Mouse (Mus musculus): ENCODE measurements around the gene Trpm8. TPM values are rescaled to one million over a fixed set of nuclear protein-coding genes. Genes with fewer than 3 reads are reported as not detected.

Gene Trpm8
- polyA plus RNA-seq, 1 experiment from 2014 or later = not detected

DNA sequence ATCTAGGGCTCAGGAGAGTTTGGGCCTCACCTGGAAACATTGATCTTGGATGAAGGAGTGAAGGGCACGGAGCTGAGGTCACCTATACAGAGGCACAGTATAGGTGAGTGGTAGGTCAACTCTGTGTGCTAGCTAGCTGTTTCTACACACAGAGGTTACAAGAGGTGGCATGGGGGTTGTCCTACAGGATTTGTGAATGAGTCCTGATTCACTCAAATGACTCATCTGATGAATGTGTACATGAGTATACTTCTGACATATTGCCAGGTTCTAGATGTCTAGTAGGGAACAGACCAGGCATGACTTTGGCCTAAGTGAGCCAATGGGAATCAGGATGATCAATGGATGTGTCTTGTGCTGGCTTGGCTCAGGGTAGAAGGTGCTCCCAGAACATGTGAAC lies 39.8 kb downstream of the Trpm8 start:
- Histone ChIP-seq H3K4me3 (no peak overlapping the region), H3K9me3 (no peaks in the 10 kb centered on the region), H3K4me2 (no peak overlapping the region), H3K4me1 (no peaks in the 10 kb centered on the region), H3K27ac (no peak overlapping the region), H3K36me3 (no peaks in the 10 kb centered on the region), H3K27me3 (no peaks in the 10 kb centered on the region), H3K9ac (no peak overlapping the region)
- ATAC-seq (ENCODE audit: insufficient number of reproducible peaks, low FRiP score, low TSS enrichment, low read depth) = no peak
- 74% methylated on average over 1 of the region's 1 CpGs for WGBS

- Histone ChIP-seq H3K36me3 (no peaks in the 10 kb centered on the region), H3K4me1 (no peaks in the 10 kb centered on the region), H3K9me3 (no peaks in the 10 kb centered on the region), H3K9ac (no peak overlapping the region), H3K27me3 (no peaks in the 10 kb centered on the region), H3K4me2 (no peak overlapping the region), H3K27ac (no peak overlapping the region), H3K4me3 (no peak overlapping the region)
- WGBS = 76% methylated on average over 6 of the region's 6 CpGs
- no peak for ATAC-seq (ENCODE audit: insufficient number of reproducible peaks, low FRiP score, low TSS enrichment, low read depth)
Measured at GRCm38 (mm10) chr1:88318531-88319060, 41.1 kb downstream of the Trpm8 start.

DNA sequence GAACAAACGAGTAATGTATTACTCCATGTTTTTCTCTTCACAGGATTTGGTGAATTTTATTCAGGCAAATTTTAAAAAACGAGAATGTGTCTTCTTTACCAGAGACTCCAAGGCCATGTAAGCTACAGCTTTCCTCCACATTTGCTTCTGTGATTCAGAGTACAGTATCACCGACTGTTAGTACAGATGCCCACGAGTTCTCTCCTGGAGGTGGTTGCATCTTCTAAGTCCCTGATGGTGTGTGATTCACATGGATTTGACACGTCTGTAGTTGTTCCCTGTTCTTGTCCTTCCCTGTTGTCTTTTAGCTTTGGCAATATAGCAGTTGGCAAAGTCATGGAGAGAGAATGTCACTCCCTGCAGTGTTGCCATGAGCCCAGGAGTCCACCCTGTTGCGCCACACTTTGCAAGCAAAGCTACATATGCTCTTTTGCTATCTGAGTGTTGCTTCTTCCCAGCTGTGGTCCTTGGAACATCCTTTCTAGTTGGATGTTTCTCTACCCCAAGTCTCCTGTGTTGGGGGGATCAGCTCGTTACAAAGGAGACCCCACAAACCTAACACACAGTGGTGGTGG lies 43.4 kb downstream of the Trpm8 start:
- H3K27ac ChIP-seq = no peak overlapping the region
- H3K9ac ChIP-seq = no peak overlapping the region
- H3K4me1 ChIP-seq = no peaks in the 10 kb centered on the region
- no peak for ATAC-seq (ENCODE audit: insufficient number of reproducible peaks, low FRiP score, low TSS enrichment, low read depth)
- WGBS = 70% methylated on average over 7 of the region's 7 CpGs
- no peaks in the 10 kb centered on the region for H3K36me3 ChIP-seq
- H3K9me3 ChIP-seq = no peaks in the 10 kb centered on the region
- no peak overlapping the region for H3K4me2 ChIP-seq
- no peaks in the 10 kb centered on the region for H3K27me3 ChIP-seq
- H3K4me3 ChIP-seq = no peak overlapping the region

GRCm38 (mm10) chr1:88322146-88322545 lies 44.7 kb downstream of the Trpm8 start:
- no peak overlapping the region for H3K4me3 ChIP-seq
- H3K4me1 ChIP-seq = no peaks in the 10 kb centered on the region
- no peaks in the 10 kb centered on the region for H3K9me3 ChIP-seq
- H3K27ac ChIP-seq = no peak overlapping the region
- no peaks in the 10 kb centered on the region for H3K27me3 ChIP-seq
- H3K36me3 ChIP-seq = no peaks in the 10 kb centered on the region
- no peak overlapping the region for H3K9ac ChIP-seq
- no peak overlapping the region for H3K4me2 ChIP-seq
- no peak for ATAC-seq (ENCODE audit: insufficient number of reproducible peaks, low FRiP score, low TSS enrichment, low read depth)

DNA sequence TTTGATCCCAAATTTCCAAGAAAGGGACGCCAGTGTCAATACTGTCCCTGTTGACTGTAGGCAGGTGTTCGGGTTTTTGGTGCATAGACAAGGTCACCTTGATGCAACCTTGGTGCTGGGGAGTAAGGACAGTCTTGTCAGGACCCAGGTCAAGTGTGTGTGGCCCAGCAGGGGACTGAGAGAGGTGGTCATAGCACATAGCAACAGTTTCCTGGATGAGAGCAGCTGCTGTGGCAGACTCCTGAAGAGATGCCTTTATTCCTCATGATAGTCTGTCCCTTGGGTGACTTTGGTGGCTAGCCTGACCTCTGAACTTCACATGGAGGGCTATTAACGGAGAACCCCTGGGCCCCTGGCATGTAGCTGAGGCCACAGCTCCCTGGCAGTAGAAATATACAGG lies 45.6 kb downstream of the Trpm8 start:
- no peak overlapping the region for H3K4me2 ChIP-seq

DNA sequence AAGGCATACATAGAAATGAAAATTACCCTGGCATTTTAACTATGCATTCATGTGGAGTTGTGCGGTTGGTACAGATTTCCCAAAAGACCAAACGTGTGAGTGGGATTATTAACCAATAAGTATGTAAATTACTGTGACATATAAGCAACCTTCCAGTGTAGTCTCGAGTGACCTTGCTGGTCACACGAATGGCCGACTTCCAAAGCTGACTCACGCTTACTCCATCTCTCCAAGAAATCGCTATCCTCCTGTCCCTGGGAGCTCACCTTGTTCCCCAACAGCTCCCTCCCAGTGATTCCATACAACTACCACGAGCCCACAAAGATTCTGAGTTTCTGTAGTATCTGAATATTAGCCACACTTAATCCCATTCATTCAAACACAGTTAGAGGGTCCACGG lies 62.0 kb downstream of the Trpm8 start:
- Histone ChIP-seq H3K9ac (no peak overlapping the region), H3K4me2 (no peak overlapping the region), H3K27me3 (no peaks in the 10 kb centered on the region), H3K4me3 (no peak overlapping the region), H3K4me1 (no peaks in the 10 kb centered on the region), H3K9me3 (no peaks in the 10 kb centered on the region), H3K36me3 (no peaks in the 10 kb centered on the region), H3K27ac (no peak overlapping the region)
- ATAC-seq (ENCODE audit: insufficient number of reproducible peaks, low FRiP score, low TSS enrichment, low read depth) = no peak
- 80% methylated on average over 9 of the region's 9 CpGs for WGBS

More for the DNA sequence above, 45.6 kb downstream of the Trpm8 start:
- ATAC-seq (ENCODE audit: insufficient number of reproducible peaks, low FRiP score, low TSS enrichment, low read depth) = no peak
- Histone ChIP-seq H3K27ac (no peak overlapping the region), H3K27me3 (no peaks in the 10 kb centered on the region), H3K9ac (no peak overlapping the region), H3K36me3 (no peaks in the 10 kb centered on the region), H3K4me3 (no peak overlapping the region), H3K9me3 (no peaks in the 10 kb centered on the region), H3K4me1 (no peaks in the 10 kb centered on the region)
- 82% methylated on average over 3 of the region's 3 CpGs for WGBS

- H3K9ac ChIP-seq = no peak overlapping the region
- no peaks in the 10 kb centered on the region for H3K9me3 ChIP-seq
- H3K4me1 ChIP-seq = no peaks in the 10 kb centered on the region
- H3K36me3 ChIP-seq = no peaks in the 10 kb centered on the region
- H3K27me3 ChIP-seq = no peaks in the 10 kb centered on the region
- 81% methylated on average over 3 of the region's 3 CpGs for WGBS
- no peak for ATAC-seq (ENCODE audit: insufficient number of reproducible peaks, low FRiP score, low TSS enrichment, low read depth)
- H3K4me3 ChIP-seq = no peak overlapping the region
- H3K27ac ChIP-seq = no peak overlapping the region
- no peak overlapping the region for H3K4me2 ChIP-seq
Measured at GRCm38 (mm10) chr1:88342615-88343014, 65.2 kb downstream of the Trpm8 start.

DNA sequence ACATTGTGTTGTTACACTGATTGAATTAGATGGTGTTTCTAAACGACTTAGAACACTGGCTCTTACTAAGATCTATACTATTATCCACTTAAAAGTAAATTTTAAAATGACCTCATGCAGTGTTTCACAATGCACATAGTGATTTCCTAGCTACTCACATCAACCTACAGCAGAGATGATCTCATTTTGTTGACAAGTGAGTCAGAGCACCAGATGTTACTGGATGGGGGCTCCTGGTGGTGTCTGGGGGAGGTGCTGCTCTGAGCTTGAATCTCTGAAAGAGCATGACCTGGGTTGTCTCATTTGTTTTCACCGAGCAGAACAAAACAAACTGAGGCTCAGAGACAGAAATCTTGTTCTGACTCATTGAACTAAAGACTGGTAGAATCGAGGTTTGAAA lies 68.1 kb downstream of the Trpm8 start:
- no peak overlapping the region for H3K4me2 ChIP-seq
- H3K4me3 ChIP-seq = no peak overlapping the region
- H3K9me3 ChIP-seq = no peaks in the 10 kb centered on the region
- H3K9ac ChIP-seq = no peak overlapping the region
- no peaks in the 10 kb centered on the region for H3K36me3 ChIP-seq
- no peak for ATAC-seq (ENCODE audit: insufficient number of reproducible peaks, low FRiP score, low TSS enrichment, low read depth)
- 49% methylated on average over 3 of the region's 3 CpGs for WGBS
- no peaks in the 10 kb centered on the region for H3K27me3 ChIP-seq
- no peaks in the 10 kb centered on the region for H3K4me1 ChIP-seq
- H3K27ac ChIP-seq = no peak overlapping the region

- no peaks in the 10 kb centered on the region for H3K36me3 ChIP-seq
- no peak overlapping the region for H3K9ac ChIP-seq
- no peaks in the 10 kb centered on the region for H3K27me3 ChIP-seq
- H3K4me2 ChIP-seq = no peak overlapping the region
- ATAC-seq (ENCODE audit: insufficient number of reproducible peaks, low FRiP score, low TSS enrichment, low read depth) = no peak
- no peaks in the 10 kb centered on the region for H3K9me3 ChIP-seq
- no peak overlapping the region for H3K4me3 ChIP-seq
- 92% methylated on average over 5 of the region's 5 CpGs for WGBS
- no peaks in the 10 kb centered on the region for H3K4me1 ChIP-seq
- no peak overlapping the region for H3K27ac ChIP-seq
Measured at GRCm38 (mm10) chr1:88348496-88349005, 71.1 kb downstream of the Trpm8 start.

DNA sequence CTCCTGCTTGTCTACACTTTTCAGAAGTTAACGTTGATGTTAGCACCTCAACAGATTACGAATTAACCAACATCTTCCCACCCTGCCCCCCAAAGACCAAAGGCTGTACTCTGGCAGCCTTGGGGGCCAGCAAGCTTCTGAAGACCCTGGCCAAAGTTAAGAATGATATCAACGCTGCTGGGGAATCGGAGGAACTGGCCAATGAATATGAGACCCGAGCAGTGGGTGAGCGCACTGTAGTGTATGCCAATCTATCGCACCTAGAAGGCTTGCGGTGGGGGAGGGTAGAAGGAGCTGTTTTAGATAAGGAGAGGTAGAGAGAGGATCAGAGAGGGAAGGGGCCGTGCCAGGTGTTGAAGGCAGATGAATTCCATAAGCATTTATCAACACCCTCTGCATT lies 73.3 kb downstream of the Trpm8 start:
- Histone ChIP-seq H3K4me3 (no peak overlapping the region), H3K4me1 (no peaks in the 10 kb centered on the region), H3K9ac (no peak overlapping the region), H3K27ac (no peak overlapping the region), H3K36me3 (no peaks in the 10 kb centered on the region), H3K9me3 (no peaks in the 10 kb centered on the region), H3K27me3 (no peaks in the 10 kb centered on the region), H3K4me2 (no peak overlapping the region)
- no peak for ATAC-seq (ENCODE audit: insufficient number of reproducible peaks, low FRiP score, low TSS enrichment, low read depth)
- WGBS = 90% methylated on average over 9 of the region's 9 CpGs

GRCm38 (mm10) chr1:88355025-88355424 lies 77.6 kb downstream of the Trpm8 start:
- no peaks in the 10 kb centered on the region for H3K4me1 ChIP-seq
- no peak overlapping the region for H3K4me2 ChIP-seq
- no peak overlapping the region for H3K9ac ChIP-seq
- no peaks in the 10 kb centered on the region for H3K9me3 ChIP-seq
- WGBS = 94% methylated on average over 12 of the region's 12 CpGs
- H3K27me3 ChIP-seq = no peaks in the 10 kb centered on the region
- H3K4me3 ChIP-seq = no peak overlapping the region
- no peak for ATAC-seq (ENCODE audit: insufficient number of reproducible peaks, low FRiP score, low TSS enrichment, low read depth)
- H3K27ac ChIP-seq = no peak overlapping the region
- no peaks in the 10 kb centered on the region for H3K36me3 ChIP-seq

GRCm38 (mm10) chr1:88355681-88356080 lies 78.2 kb downstream of the Trpm8 start:
- 80% methylated on average over 3 of the region's 3 CpGs for WGBS
- no peaks in the 10 kb centered on the region for H3K4me1 ChIP-seq
- ATAC-seq (ENCODE audit: insufficient number of reproducible peaks, low FRiP score, low TSS enrichment, low read depth) = no peak

DNA sequence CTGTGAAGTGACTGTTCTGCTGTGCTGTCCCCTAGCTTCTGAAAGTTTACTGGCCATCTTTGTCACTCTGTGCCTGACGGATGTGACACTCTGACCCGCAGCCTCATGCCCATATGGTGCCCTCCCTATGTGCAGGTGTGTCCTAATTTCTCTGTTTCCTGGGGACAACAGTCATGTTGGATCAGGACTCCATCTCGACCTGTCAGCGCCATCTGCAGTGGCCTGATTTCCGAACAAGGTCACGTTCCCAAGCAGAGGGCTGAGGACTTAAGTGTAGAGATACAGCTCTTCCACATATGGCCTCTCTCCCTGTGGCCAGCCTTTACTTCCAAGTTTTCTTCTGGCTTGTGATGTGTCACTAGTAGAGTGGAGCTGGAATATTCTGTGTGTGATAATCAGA lies 79.2 kb downstream of the Trpm8 start:
- H3K9ac ChIP-seq = no peak overlapping the region
- H3K27ac ChIP-seq = no peak overlapping the region
- H3K4me1 ChIP-seq = no peaks in the 10 kb centered on the region
- no peaks in the 10 kb centered on the region for H3K36me3 ChIP-seq
- WGBS = 87% methylated on average over 6 of the region's 6 CpGs
- no peak for ATAC-seq (ENCODE audit: insufficient number of reproducible peaks, low FRiP score, low TSS enrichment, low read depth)
- no peak overlapping the region for H3K4me2 ChIP-seq
- no peaks in the 10 kb centered on the region for H3K9me3 ChIP-seq
- H3K27me3 ChIP-seq = no peaks in the 10 kb centered on the region
- no peak overlapping the region for H3K4me3 ChIP-seq

More at GRCm38 (mm10) chr1:88355681-88356080, 78.2 kb downstream of the Trpm8 start:
- no peak overlapping the region for H3K4me3 ChIP-seq
- no peak overlapping the region for H3K9ac ChIP-seq
- H3K36me3 ChIP-seq = no peaks in the 10 kb centered on the region
- H3K4me2 ChIP-seq = no peak overlapping the region
- no peaks in the 10 kb centered on the region for H3K9me3 ChIP-seq
- H3K27me3 ChIP-seq = no peaks in the 10 kb centered on the region
- no peak overlapping the region for H3K27ac ChIP-seq

All from limb, embryonic 15.5 days (tissue).